Mouse (Mus musculus) embryonic facial prominence, embryonic 10.5 days (tissue): Measurements from ENCODE around the gene Wasf2. TPM values are rescaled to one million over a fixed set of nuclear protein-coding genes. Genes with fewer than 3 reads are reported as not detected.

ENCODE experiments used
- DNase-seq: peaks from one replicate; pipeline ENCODE4 v3.0.0-alpha.2; 2017; ENCODE audit warnings: low spot score
- H3K27ac ChIP-seq: fragments of 300-500 bp; sonication (generic); replicated peaks from 2 replicates; pipeline ENCODE4 v1.5.1; 2016; ENCODE audit warnings: mild to moderate bottlenecking
- H3K27me3 ChIP-seq: fragments of 300-500 bp; sonication (generic); replicated peaks from 2 replicates; pipeline ENCODE4 v1.6.1; 2016; ENCODE audit warnings: low read depth, mild to moderate bottlenecking; ENCODE audit not compliant: poor library complexity, severe bottlenecking
- H3K36me3 ChIP-seq: fragments of 300-500 bp; sonication (generic); replicated peaks from 2 replicates; pipeline ENCODE4 v1.6.1; 2016; ENCODE audit warnings: mild to moderate bottlenecking, moderate library complexity
- H3K4me1 ChIP-seq: fragments of 300-500 bp; sonication (generic); 2 replicates; pipeline ENCODE4 v1.6.1; 2016
- H3K4me3 ChIP-seq: fragments of 300-500 bp; sonication (generic); 2 replicates; pipeline ENCODE4 v1.5.1; 2016; ENCODE audit warnings: mild to moderate bottlenecking, moderate library complexity
- H3K9me3 ChIP-seq: fragments of 300-500 bp; sonication (generic); 2 replicates; pipeline ENCODE4 v1.6.1; 2016; ENCODE audit warnings: mild to moderate bottlenecking
- whole genome bisulfite sequencing: fragments of 180-500 bp; shearing (Covaris S2); methylation state at CpG from one replicate; pipeline ENCODE4 v1.1.7; 2016; 5-methylcytosine and 5-hydroxymethylcytosine counted together
- microRNA-seq: library from miRNA; unstranded; fragments of <30 nt; microRNA quantifications from one replicate; pipeline ENCODE4, GENCODE M21; 2017
- polyA plus RNA-seq: library from polyadenylated mRNA; unstranded; fragments of >200 nt; fragmentation: Nextera tagmentation; extraction: Ambion mirVana; gene quantifications from 2 replicates; pipeline ENCODE4 v1.2.1, GENCODE M21; 2016

The Wasf2 gene
- polyA plus RNA-seq, 1 experiment from 2014 or later, result 73.0 TPM

DNA sequence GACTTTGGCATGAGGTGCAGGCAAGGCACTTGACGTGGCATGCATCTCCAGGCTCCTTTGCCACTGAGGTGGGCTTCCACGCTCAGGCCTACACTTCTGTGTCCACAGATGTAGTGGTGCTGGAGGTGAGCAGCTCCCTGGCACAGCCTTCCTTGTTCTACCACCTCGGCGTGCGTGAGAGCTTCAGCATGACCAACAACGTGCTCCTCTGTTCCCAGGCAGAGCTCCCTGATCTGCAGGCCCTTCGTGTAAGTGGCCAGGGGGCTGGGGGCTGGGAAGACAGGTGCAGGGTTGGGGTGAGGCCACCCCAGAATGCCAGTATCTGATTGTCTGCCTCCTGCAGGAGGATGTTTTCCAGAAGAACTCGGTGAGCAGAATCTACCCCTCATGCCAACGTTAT lies 112.4 kb downstream of the Wasf2 start:
- Histone ChIP-seq H3K4me3 (0 out of 2 replicates have a peak overlapping the region, but pooled peaks have one; percentile 5), H3K36me3 (no peaks in the 10 kb centered on the region), H3K27ac (no peak overlapping the region), H3K4me1 (peaks cover 43% of the 10 kb centered on the region), H3K27me3 (peaks cover 90% of the 10 kb centered on the region), H3K9me3 (no peaks in the 10 kb centered on the region)
- 56% methylated on average over 9 of the region's 9 CpGs for WGBS
- no peak for DNase-seq

DNA sequence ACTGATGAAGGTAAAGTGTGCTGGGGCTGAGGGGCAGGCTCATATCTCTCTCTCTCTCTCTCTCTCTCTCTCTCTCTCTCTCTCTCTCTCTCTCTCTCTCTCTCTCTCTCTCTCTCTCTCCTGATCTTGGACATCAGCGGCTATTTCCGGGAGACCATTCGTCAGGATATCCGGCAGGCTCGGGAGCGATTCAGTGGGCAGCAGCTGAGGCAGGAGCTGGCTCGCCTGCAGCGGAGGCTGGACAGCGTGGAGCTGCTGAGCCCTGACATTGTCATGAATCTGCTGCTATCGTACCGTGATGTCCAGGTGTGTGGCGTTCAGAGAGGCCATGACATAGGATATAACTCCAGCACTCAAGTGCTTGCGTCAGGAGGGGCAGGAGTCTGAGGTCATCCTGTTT lies 113.2 kb downstream of the Wasf2 start:
- no peaks in the 10 kb centered on the region for H3K36me3 ChIP-seq
- H3K9me3 ChIP-seq, result no peaks in the 10 kb centered on the region
- peaks cover 43% of the 10 kb centered on the region for H3K4me1 ChIP-seq
- H3K4me3 ChIP-seq, result 0 out of 2 replicates have a peak overlapping the region, but pooled peaks have one; percentile 17
- 57% methylated on average over 13 of the region's 13 CpGs for WGBS
- H3K27ac ChIP-seq, result 0 out of 2 replicates have a peak overlapping the region, but pooled peaks have one; percentile 14
- DNase-seq, result no peak
- peaks cover 95% of the 10 kb centered on the region for H3K27me3 ChIP-seq

GRCm38 (mm10) chr4:133244289-133244688 lies 114.0 kb downstream of the Wasf2 start:
- Histone ChIP-seq H3K9me3 (no peaks in the 10 kb centered on the region), H3K27ac (no peak overlapping the region), H3K4me3 (no peak overlapping the region), H3K36me3 (no peaks in the 10 kb centered on the region), H3K27me3 (peaks cover 95% of the 10 kb centered on the region), H3K4me1 (peaks cover 43% of the 10 kb centered on the region)
- no peak for DNase-seq
- WGBS, result 86% methylated on average over 1 of the region's 1 CpGs

- WGBS, result 23% methylated on average over 15 of the region's 15 CpGs
- Histone ChIP-seq H3K4me1 (peaks cover 50% of the 10 kb centered on the region), H3K27ac (no peak overlapping the region; the same call in 1 of the 2 replicates), H3K9me3 (no peaks in the 10 kb centered on the region), H3K27me3 (peaks cover 100% of the 10 kb centered on the region), H3K4me3 (no peak overlapping the region), H3K36me3 (no peaks in the 10 kb centered on the region)
- no peak for DNase-seq
These were observed 116.8 kb downstream of the Wasf2 start for GRCm38 (mm10) chr4:133247072-133247471.

GRCm38 (mm10) chr4:133247806-133248449 lies 117.6 kb downstream of the Wasf2 start:
- Histone ChIP-seq H3K9me3 (no peaks in the 10 kb centered on the region), H3K36me3 (no peaks in the 10 kb centered on the region), H3K4me1 (peaks cover 43% of the 10 kb centered on the region), H3K4me3 (no peak overlapping the region), H3K27ac (no peak overlapping the region), H3K27me3 (peaks cover 100% of the 10 kb centered on the region)
- no peak for DNase-seq
- WGBS, result 77% methylated on average over 13 of the region's 13 CpGs

Small RNA genes within 50 kb of the gene (microRNA-seq; reads per million reads assigned to microRNA genes)
- not detected for gene Mir7017

Other genes starting within 250 kb of the Wasf2 start
- 53.5 and 58.7 TPM in 2 replicates for gene Stx12, start 246.0 kb upstream of the Wasf2 start, polyA plus RNA-seq
- 31.0 and 32.1 TPM in 2 replicates for gene Fam76a, start 207.9 kb upstream of the Wasf2 start, polyA plus RNA-seq
- gene Fgr, start 156.4 kb upstream of the Wasf2 start, polyA plus RNA-seq, result 0.16 and 0.21 TPM in 2 replicates
- gene Ahdc1, start 119.2 kb upstream of the Wasf2 start, polyA plus RNA-seq, result 11.5 and 11.6 TPM in 2 replicates
- 3.0 and 5.2 TPM in 2 replicates for gene Cd164l2, start 81.6 kb downstream of the Wasf2 start, polyA plus RNA-seq
- gene Gpr3, start 82.0 kb downstream of the Wasf2 start, polyA plus RNA-seq, result 0.11 and 0.57 TPM in 2 replicates
- 1.7 and 1.8 TPM in 2 replicates for gene Map3k6, start 110.3 kb downstream of the Wasf2 start, polyA plus RNA-seq
- gene Sytl1, start 132.6 kb downstream of the Wasf2 start, polyA plus RNA-seq, result 1.3 and 1.6 TPM in 2 replicates
- 81.4 and 86.7 TPM in 2 replicates for gene Tmem222, start 147.3 kb downstream of the Wasf2 start, polyA plus RNA-seq
- gene Wdtc1, start 223.0 kb downstream of the Wasf2 start, polyA plus RNA-seq, result 17.2 and 17.7 TPM in 2 replicates
- 8.6 and 9.0 TPM in 2 replicates for gene Slc9a1, start 239.2 kb downstream of the Wasf2 start, polyA plus RNA-seq